In genomic region chr7:56049831-56050321, GRCm38 (mm10) we compare ENCODE assay signal across 8 mouse cellular contexts. TPM values are rescaled to one million over a fixed set of nuclear protein-coding genes. Genes with fewer than 3 reads are reported as not detected.
DNase-seq lines count a peak whose midpoint lies in the region; ATAC-seq and TF ChIP-seq lines count a peak whose summit lies in the region.

Gene Herc2 (plus strand): TSS chr7:56050196.

- peak; percentile 92 to 93 for DNase-seq in CD8-positive naive resting alpha-beta T cell, adult 2 months (ENCODE audit: low read depth in 2 of 2, low spot score in 2 of 2)
- DNase-seq in c-Kit-positive CD71-negative TER-119-negative erythroid progenitor cells, embryonic 14.5 days (ENCODE audit: low read depth) = peak; percentile 97
- DNase-seq in forebrain, embryonic 10.5 days (ENCODE audit: extremely low spot score, low spot score) = peak; percentile 97
- peak; percentile 100 for DNase-seq in kidney, postnatal 25 days
- peak; percentile 99 for DNase-seq in liver, embryonic 14.5 days (ENCODE audit: low read depth in 3 of 3, low spot score in 3 of 3)
- DNase-seq in neural tube, embryonic 11.5 days (ENCODE audit: low spot score) = peak; percentile 99
- peak; percentile 100 for DNase-seq in stomach, postnatal 0 days (ENCODE audit: low spot score)

- H3K27ac ChIP-seq in forebrain, embryonic 10.5 days = peak within 1 kb of the TSS; percentile 89
- H3K27ac ChIP-seq in heart, embryonic 15.5 days = peak within 1 kb of the TSS; percentile 95
- H3K27ac ChIP-seq in liver, embryonic 14.5 days = peak within 1 kb of the TSS; percentile 95
- peak within 1 kb of the TSS; percentile 82 for H3K27ac ChIP-seq in neural tube, embryonic 11.5 days (ENCODE audit: low read depth, low read length)
- peak within 1 kb of the TSS; percentile 96 for H3K27ac ChIP-seq in stomach, postnatal 0 days (replicated peaks)

- H3K9me3 ChIP-seq in forebrain, embryonic 10.5 days = no peaks in the 10 kb centered on the region
- no peaks in the 10 kb centered on the region for H3K9me3 ChIP-seq in heart, embryonic 15.5 days (replicated peaks)
- H3K9me3 ChIP-seq in liver, embryonic 14.5 days (ENCODE audit: control insufficient read depth, low read length) = no peaks in the 10 kb centered on the region
- no peaks in the 10 kb centered on the region for H3K9me3 ChIP-seq in neural tube, embryonic 11.5 days (ENCODE audit: control insufficient read depth, low read length)
- H3K9me3 ChIP-seq in stomach, postnatal 0 days (ENCODE audit: control insufficient read depth, low read length) = no peaks in the 10 kb centered on the region

- peak; percentile 99 for ATAC-seq in heart, embryonic 15.5 days (replicated peaks; ENCODE audit: insufficient number of reproducible peaks, insufficient read depth, low FRiP score, low read depth)
- ATAC-seq in liver, embryonic 14.5 days (ENCODE audit: insufficient read depth) = peak; percentile 99
- ATAC-seq in neural tube, embryonic 11.5 days (ENCODE audit: insufficient read depth, low FRiP score, low TSS enrichment) = peak; percentile 100
- ATAC-seq in stomach, postnatal 0 days (ENCODE audit: low FRiP score, low TSS enrichment) = peak; percentile 100

- peaks cover 17% of the 10 kb centered on the region for H3K4me1 ChIP-seq in forebrain, embryonic 10.5 days
- peaks cover 17% of the 10 kb centered on the region for H3K4me1 ChIP-seq in heart, embryonic 15.5 days (replicated peaks)
- peaks cover 12 to 18% of the 10 kb centered on the region in 2 experiments for H3K4me1 ChIP-seq in liver, embryonic 14.5 days (replicated peaks; ENCODE audit: control insufficient read depth in 2 of 2, insufficient read depth in 2 of 2, low read length in 1 of 2)
- 0 out of 2 replicates have a peak, but pooled peaks cover 4% of the 10 kb centered on the region for H3K4me1 ChIP-seq in neural tube, embryonic 11.5 days (ENCODE audit: control insufficient read depth, insufficient read depth, low read length)
- H3K4me1 ChIP-seq in stomach, postnatal 0 days (replicated peaks; ENCODE audit: control insufficient read depth, insufficient read depth) = 0 out of 2 replicates have a peak, but pooled peaks cover 4% of the 10 kb centered on the region

- H3K9ac ChIP-seq in heart, embryonic 15.5 days = peak within 1 kb of the TSS; percentile 82
- peak within 1 kb of the TSS; percentile 96 for H3K9ac ChIP-seq in liver, embryonic 14.5 days (replicated peaks)
- peak within 1 kb of the TSS; percentile 78 for H3K9ac ChIP-seq in neural tube, embryonic 11.5 days (ENCODE audit: low read length)
- H3K9ac ChIP-seq in stomach, postnatal 0 days (ENCODE audit: low read length) = peak within 1 kb of the TSS; percentile 83

- peak; percentile 44; the same call in 1 of the 2 replicates for TF ChIP-seq EP300 in liver, embryonic 14.5 days (IDR thresholded peaks at IDR 0.05; ENCODE audit: low read depth)
- TF ChIP-seq EP300 in stomach, postnatal 0 days (optimal IDR thresholded peaks at IDR 0.05) = no peak

- under 1% methylated on average over 47 of the region's 47 CpGs for WGBS in forebrain, embryonic 10.5 days
- WGBS in heart, embryonic 15.5 days = under 1% methylated on average over 45 of the region's 47 CpGs
- under 1% methylated on average over 47 of the region's 47 CpGs for WGBS in liver, embryonic 14.5 days (ENCODE audit: insufficient replicate concordance)
- under 1% methylated on average over 46 of the region's 47 CpGs for WGBS in neural tube, embryonic 11.5 days
- WGBS in stomach, postnatal 0 days = under 1% methylated on average over 47 of the region's 47 CpGs

- H3K4me2 ChIP-seq in heart, embryonic 15.5 days = peak within 1 kb of the TSS; percentile 78
- peak within 1 kb of the TSS; percentile 81 for H3K4me2 ChIP-seq in liver, embryonic 14.5 days (ENCODE audit: low read depth)
- peak within 1 kb of the TSS; percentile 71 for H3K4me2 ChIP-seq in neural tube, embryonic 11.5 days (ENCODE audit: low read depth)
- peak within 1 kb of the TSS; percentile 65 for H3K4me2 ChIP-seq in stomach, postnatal 0 days (replicated peaks; ENCODE audit: low read depth)

- H3K4me3 ChIP-seq in forebrain, embryonic 10.5 days = peak within 1 kb of the TSS; percentile 78
- H3K4me3 ChIP-seq in heart, embryonic 15.5 days = peak within 1 kb of the TSS; percentile 94
- H3K4me3 ChIP-seq in liver, embryonic 14.5 days (ENCODE audit: insufficient read depth in 1 of 2, low read depth in 2 of 2, low read length in 2 of 2) = peak within 1 kb of the TSS; percentile 91 to 94
- H3K4me3 ChIP-seq in neural tube, embryonic 11.5 days (ENCODE audit: low read depth, low read length) = peak within 1 kb of the TSS; percentile 70
- peak within 1 kb of the TSS; percentile 79 for H3K4me3 ChIP-seq in stomach, postnatal 0 days (ENCODE audit: low read depth, low read length)

- H3K27me3 ChIP-seq in forebrain, embryonic 10.5 days (ENCODE audit: poor library complexity, severe bottlenecking) = no peaks in the 10 kb centered on the region
- no peaks in the 10 kb centered on the region for H3K27me3 ChIP-seq in heart, embryonic 15.5 days
- H3K27me3 ChIP-seq in liver, embryonic 14.5 days (ENCODE audit: control insufficient read depth, insufficient read depth, low read length) = no peaks in the 10 kb centered on the region
- no peaks in the 10 kb centered on the region for H3K27me3 ChIP-seq in neural tube, embryonic 11.5 days (ENCODE audit: control insufficient read depth, insufficient read depth, low read length)
- H3K27me3 ChIP-seq in stomach, postnatal 0 days (ENCODE audit: control insufficient read depth, insufficient read depth, low read length) = no peaks in the 10 kb centered on the region

- no peak for TF ChIP-seq CTCF in liver, embryonic 14.5 days (IDR thresholded peaks at IDR 0.05; ENCODE audit: low read depth)
- peak; percentile 20; the same call in 1 of the 2 replicates for TF ChIP-seq CTCF in stomach, postnatal 0 days (IDR thresholded peaks at IDR 0.05; ENCODE audit: low read depth)

- peaks cover 3% of the 10 kb centered on the region for H3K36me3 ChIP-seq in forebrain, embryonic 10.5 days (replicated peaks)
- H3K36me3 ChIP-seq in heart, embryonic 15.5 days = no peaks in the 10 kb centered on the region
- H3K36me3 ChIP-seq in liver, embryonic 14.5 days (replicated peaks; ENCODE audit: control insufficient read depth, insufficient read depth, low read depth) = no peaks in the 10 kb centered on the region; the same call in 1 of the 2 replicates
- no peaks in the 10 kb centered on the region for H3K36me3 ChIP-seq in neural tube, embryonic 11.5 days (ENCODE audit: control insufficient read depth, insufficient read depth, low read length)
- H3K36me3 ChIP-seq in stomach, postnatal 0 days (ENCODE audit: control insufficient read depth, insufficient read depth, low read length) = no peaks in the 10 kb centered on the region

RNA-seq across cellular contexts. Expression of gene Herc2, which starts in this region (rescaled TPM):
- 19.0 and 19.8 TPM in 2 replicates for polyA plus RNA-seq in forebrain, embryonic 10.5 days (2016; fragmentation: Nextera tagmentation; extraction: Ambion mirVana)
- 15.9 and 16.4 TPM in 2 replicates for polyA plus RNA-seq in heart, embryonic 15.5 days (2015; fragmentation: Nextera tagmentation; extraction: Ambion mirVana)
- polyA plus RNA-seq in liver, embryonic 14.5 days (2012; rRNA removed) = 5.2 and 8.5 TPM in 2 replicates
- 12.1 and 15.2 TPM in 2 replicates for polyA plus RNA-seq in liver, embryonic 14.5 days (2014; fragmentation: Nextera tagmentation; extraction: Ambion mirVana)
- polyA plus RNA-seq in neural tube, embryonic 11.5 days (2014; fragmentation: Nextera tagmentation; extraction: Ambion mirVana) = 31.3 and 32.2 TPM in 2 replicates
- 10.9 and 11.9 TPM in 2 replicates for polyA plus RNA-seq in stomach, postnatal 0 days (2015; fragmentation: Nextera tagmentation; extraction: Ambion mirVana)

Comparison
In these comparisons a context has a peak if more than half of its experiments do, and no peak if none do; other contexts are left out.
1. Peak in every context shown above with its lines: DNase-seq, ATAC-seq, H3K4me3 ChIP-seq and H3K27ac ChIP-seq.